Mouse (Mus musculus) liver, embryonic 15.5 days (tissue): ENCODE measurements around the gene Pak2. TPM values are rescaled to one million over a fixed set of nuclear protein-coding genes. Genes with fewer than 3 reads are reported as not detected.

ENCODE experiments used
- ATAC-seq: fragments of 200-750 bp; cut with Nextera tagmentation; 2 replicates; pipeline ENCODE4 v1.8.0; 2017; ENCODE audit warnings: moderate number of reproducible peaks, mild to moderate bottlenecking, moderate library complexity; ENCODE audit not compliant: insufficient read depth
- H3K27ac ChIP-seq: fragments of 300-500 bp; sonication (generic); replicated peaks from 2 replicates; pipeline ENCODE4 v1.5.1; 2015; ENCODE audit warnings: mild to moderate bottlenecking, inconsistent platforms
- H3K27me3 ChIP-seq: fragments of 300-500 bp; sonication (generic); 2 replicates; pipeline ENCODE4 v1.6.1; 2015; ENCODE audit warnings: mild to moderate bottlenecking, inconsistent platforms
- H3K36me3 ChIP-seq: fragments of 300-500 bp; sonication (generic); replicated peaks from 2 replicates; pipeline ENCODE4 v1.6.1; 2015; ENCODE audit warnings: moderate library complexity, mild to moderate bottlenecking, inconsistent platforms
- H3K4me1 ChIP-seq: fragments of 300-500 bp; sonication (generic); replicated peaks from 2 replicates; pipeline ENCODE4 v1.6.1; 2015; ENCODE audit warnings: inconsistent platforms
- H3K4me2 ChIP-seq: fragments of 300-500 bp; sonication (generic); 2 replicates; pipeline ENCODE4 v1.6.1; 2015; ENCODE audit warnings: moderate library complexity, mild to moderate bottlenecking, inconsistent platforms
- H3K4me3 ChIP-seq: fragments of 300-500 bp; sonication (generic); replicated peaks from 2 replicates; pipeline ENCODE4 v1.5.1; 2015; ENCODE audit warnings: mild to moderate bottlenecking, inconsistent platforms
- H3K9ac ChIP-seq: fragments of 300-500 bp; sonication (generic); 2 replicates; pipeline ENCODE4 v1.6.1; 2015; ENCODE audit warnings: moderate library complexity, mild to moderate bottlenecking, inconsistent platforms
- H3K9me3 ChIP-seq: fragments of 300-500 bp; sonication (generic); replicated peaks from 2 replicates; pipeline ENCODE4 v1.6.1; 2016; ENCODE audit warnings: inconsistent platforms
- WGBS: fragments of 180-500 bp; shearing (Covaris S2); methylation state at CpG from one replicate; pipeline ENCODE4 v1.1.7; 2015; ENCODE audit warnings: mixed read lengths; ENCODE audit not compliant: insufficient replicate concordance; 5-methylcytosine and 5-hydroxymethylcytosine counted together
- polyA plus RNA-seq: library from polyadenylated mRNA; unstranded; fragments of >200 nt; fragmentation: Nextera tagmentation; extraction: Ambion mirVana; gene quantifications from 2 replicates; pipeline ENCODE4 v1.2.1, GENCODE M21; 2015

Gene Pak2
- polyA plus RNA-seq, 1 experiment from 2014 or later, result 9.5 TPM

DNA sequence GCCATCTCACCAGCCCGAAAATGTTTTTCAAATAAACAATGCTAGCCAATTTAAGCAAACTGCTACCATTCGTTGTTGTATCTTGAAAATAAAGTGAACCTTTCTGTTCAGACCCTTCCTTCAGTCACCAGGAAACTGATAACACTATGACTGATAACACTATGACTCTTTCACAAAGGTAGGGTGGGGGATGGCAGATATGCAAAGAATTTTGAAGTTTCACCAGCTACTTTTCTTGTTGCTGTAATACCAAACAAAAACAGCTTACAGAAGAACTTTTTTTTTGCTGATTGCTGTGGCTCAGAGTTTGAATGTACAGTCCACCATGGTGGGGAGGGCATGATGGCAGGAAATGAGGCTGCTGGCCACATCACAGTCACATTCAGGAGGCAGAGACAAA, 16.9 kb downstream of the Pak2 start:
- WGBS, result 39% methylated on average over 2 of the region's 2 CpGs
- Histone ChIP-seq H3K36me3 (no peaks in the 10 kb centered on the region), H3K9me3 (no peaks in the 10 kb centered on the region), H3K27me3 (no peaks in the 10 kb centered on the region), H3K4me2 (no peak overlapping the region), H3K9ac (no peak overlapping the region), H3K27ac (no peak overlapping the region), H3K4me3 (no peak overlapping the region), H3K4me1 (peaks cover 45% of the 10 kb centered on the region)
- no peak for ATAC-seq

DNA sequence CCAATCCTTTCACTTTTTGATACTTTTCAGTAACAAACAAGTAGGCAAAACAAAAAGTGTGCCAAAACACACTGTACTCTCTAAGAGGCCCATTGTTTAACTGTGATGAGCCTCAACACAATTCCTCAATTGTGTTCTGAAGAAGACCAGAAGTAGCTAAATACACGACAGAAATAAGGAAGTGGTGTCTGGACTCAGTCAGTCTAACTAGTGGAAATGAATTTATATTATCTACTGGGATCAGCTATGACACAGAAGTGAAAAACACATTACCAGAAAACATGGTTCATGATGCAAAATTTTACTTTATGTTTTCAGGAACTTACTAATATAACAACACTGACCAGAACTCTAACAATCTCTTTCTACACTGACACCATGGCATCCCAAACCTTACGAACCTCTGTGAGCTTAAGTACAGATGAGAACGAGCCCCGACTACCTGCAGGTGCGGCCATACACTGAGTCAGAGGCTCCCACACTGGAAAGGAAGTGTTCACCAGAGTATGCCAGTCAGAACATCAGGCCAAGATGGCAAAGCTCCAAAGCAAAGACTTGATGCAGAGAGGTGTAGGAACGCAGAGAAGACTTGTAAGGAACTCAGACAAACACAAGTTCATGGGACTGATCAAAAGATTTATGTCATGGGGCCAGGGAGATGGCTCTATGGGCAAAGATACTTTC, 19.2 kb downstream of the Pak2 start:
- ATAC-seq, result no peak
- Histone ChIP-seq H3K4me3 (no peak overlapping the region), H3K9me3 (no peaks in the 10 kb centered on the region), H3K36me3 (no peaks in the 10 kb centered on the region), H3K9ac (no peak overlapping the region), H3K27me3 (no peaks in the 10 kb centered on the region), H3K27ac (no peak overlapping the region), H3K4me1 (peaks cover 29% of the 10 kb centered on the region), H3K4me2 (no peak overlapping the region)
- 43% methylated on average over 6 of the region's 6 CpGs for WGBS

GRCm38 (mm10) chr16:32058817-32059216, 20.3 kb downstream of the Pak2 start:
- H3K4me3 ChIP-seq, result no peak overlapping the region
- no peak overlapping the region for H3K9ac ChIP-seq
- no peaks in the 10 kb centered on the region for H3K36me3 ChIP-seq
- no peak for ATAC-seq
- H3K4me1 ChIP-seq, result peaks cover 26% of the 10 kb centered on the region
- no peaks in the 10 kb centered on the region for H3K27me3 ChIP-seq
- WGBS, result 58% methylated on average over 5 of the region's 5 CpGs
- no peak overlapping the region for H3K4me2 ChIP-seq
- no peak overlapping the region for H3K27ac ChIP-seq
- H3K9me3 ChIP-seq, result no peaks in the 10 kb centered on the region

DNA sequence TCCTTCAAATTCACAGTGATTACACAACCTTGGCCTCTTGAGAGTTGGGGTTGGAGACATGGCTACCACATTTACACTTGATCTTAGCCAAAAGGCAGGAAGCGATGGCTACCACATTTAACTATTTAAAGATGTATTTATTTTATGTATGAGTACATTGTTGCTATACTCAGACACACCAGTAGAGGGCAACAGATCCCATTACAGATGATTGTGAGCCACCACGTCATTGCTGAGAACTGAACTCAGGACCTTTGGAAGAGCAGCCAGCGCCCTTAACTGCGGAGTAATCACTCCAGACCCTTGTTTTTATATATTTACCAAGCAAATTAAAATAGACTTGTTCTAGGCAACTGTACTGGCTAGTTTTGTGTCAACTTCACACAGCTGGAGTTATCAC, 36.8 kb downstream of the Pak2 start:
- Histone ChIP-seq H3K36me3 (peaks cover 73% of the 10 kb centered on the region), H3K4me2 (no peak overlapping the region), H3K27me3 (no peaks in the 10 kb centered on the region), H3K4me1 (no peaks in the 10 kb centered on the region), H3K9ac (no peak overlapping the region), H3K4me3 (no peak overlapping the region), H3K9me3 (no peaks in the 10 kb centered on the region), H3K27ac (no peak overlapping the region)
- WGBS, result 74% methylated on average over 4 of the region's 4 CpGs
- ATAC-seq, result no peak

DNA sequence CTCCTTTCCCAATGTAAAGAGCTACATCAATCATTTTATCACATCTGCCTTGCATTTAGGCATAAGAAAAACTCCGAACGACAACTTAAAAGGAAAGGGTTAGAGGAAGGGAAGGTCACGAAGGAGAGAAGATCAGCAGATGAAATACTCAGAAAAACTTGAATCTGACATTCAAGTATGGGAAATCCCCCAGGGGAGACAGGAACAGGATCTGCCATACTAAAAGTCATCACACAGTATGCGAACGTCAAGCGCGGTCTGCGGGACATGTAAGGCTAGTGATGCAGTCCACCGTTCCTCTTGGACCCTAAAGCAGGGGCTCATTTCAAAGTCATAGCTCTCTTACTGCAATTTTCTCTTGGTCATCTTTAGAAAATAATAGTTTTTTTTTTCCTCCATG, 59.5 kb downstream of the Pak2 start:
- H3K27ac ChIP-seq, result no peak overlapping the region
- H3K36me3 ChIP-seq, result peaks cover 59% of the 10 kb centered on the region
- no peak overlapping the region for H3K4me2 ChIP-seq
- 91% methylated on average over 9 of the region's 9 CpGs for WGBS
- H3K4me1 ChIP-seq, result no peaks in the 10 kb centered on the region
- H3K27me3 ChIP-seq, result no peaks in the 10 kb centered on the region
- H3K9ac ChIP-seq, result no peak overlapping the region
- ATAC-seq, result no peak
- no peaks in the 10 kb centered on the region for H3K9me3 ChIP-seq
- H3K4me3 ChIP-seq, result no peak overlapping the region

DNA sequence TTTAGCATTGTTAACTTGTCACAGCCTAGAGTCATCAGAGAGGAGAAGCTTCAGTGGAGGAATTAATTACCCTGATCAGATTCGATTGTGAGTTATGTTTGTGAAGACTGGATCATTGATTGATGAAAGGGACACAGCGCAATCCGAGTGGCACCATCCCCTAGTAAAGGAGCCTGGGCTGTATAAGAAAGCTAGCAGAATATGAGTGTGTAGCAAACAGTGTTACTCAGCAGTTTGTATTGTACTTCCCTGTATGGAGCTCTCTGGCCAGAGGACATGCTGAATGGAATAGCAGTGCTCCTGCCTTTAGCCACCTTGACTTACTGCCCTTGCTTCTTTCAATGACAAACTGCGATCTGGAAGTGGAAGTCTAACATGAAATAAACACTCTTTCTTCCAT, 68.8 kb downstream of the Pak2 start:
- Histone ChIP-seq H3K27me3 (no peaks in the 10 kb centered on the region), H3K4me1 (no peaks in the 10 kb centered on the region), H3K27ac (no peak overlapping the region), H3K36me3 (no peaks in the 10 kb centered on the region), H3K9me3 (no peaks in the 10 kb centered on the region), H3K9ac (no peak overlapping the region), H3K4me2 (no peak overlapping the region), H3K4me3 (no peak overlapping the region)
- ATAC-seq, result no peak
- WGBS, result 60% methylated on average over 4 of the region's 4 CpGs

GRCm38 (mm10) chr16:32009913-32010312, 69.2 kb downstream of the Pak2 start:
- no peaks in the 10 kb centered on the region for H3K9me3 ChIP-seq
- 30% methylated on average over 5 of the region's 5 CpGs for WGBS
- no peaks in the 10 kb centered on the region for H3K4me1 ChIP-seq
- no peaks in the 10 kb centered on the region for H3K36me3 ChIP-seq
- no peak overlapping the region for H3K27ac ChIP-seq
- peak; percentile 42; the same call in 1 of the 2 replicates for ATAC-seq
- no peaks in the 10 kb centered on the region for H3K27me3 ChIP-seq
- H3K4me2 ChIP-seq, result peak overlapping the region; percentile 23; the same call in 1 of the 2 replicates
- no peak overlapping the region for H3K4me3 ChIP-seq
- no peak overlapping the region for H3K9ac ChIP-seq

- 59% methylated on average over 10 of the region's 10 CpGs for WGBS
- no peaks in the 10 kb centered on the region for H3K36me3 ChIP-seq
- ATAC-seq, result peak; percentile 56; the same call in 1 of the 2 replicates
- peak overlapping the region; percentile 29 for H3K4me2 ChIP-seq
- no peak overlapping the region for H3K9ac ChIP-seq
- peak overlapping the region; percentile 62 for H3K27ac ChIP-seq
- H3K4me3 ChIP-seq, result no peak overlapping the region; the same call in 1 of the 2 replicates
- peaks cover 1% of the 10 kb centered on the region for H3K4me1 ChIP-seq
- no peaks in the 10 kb centered on the region for H3K27me3 ChIP-seq
- no peaks in the 10 kb centered on the region for H3K9me3 ChIP-seq
Measured at GRCm38 (mm10) chr16:32008529-32009293, 70.4 kb downstream of the Pak2 start.

DNA sequence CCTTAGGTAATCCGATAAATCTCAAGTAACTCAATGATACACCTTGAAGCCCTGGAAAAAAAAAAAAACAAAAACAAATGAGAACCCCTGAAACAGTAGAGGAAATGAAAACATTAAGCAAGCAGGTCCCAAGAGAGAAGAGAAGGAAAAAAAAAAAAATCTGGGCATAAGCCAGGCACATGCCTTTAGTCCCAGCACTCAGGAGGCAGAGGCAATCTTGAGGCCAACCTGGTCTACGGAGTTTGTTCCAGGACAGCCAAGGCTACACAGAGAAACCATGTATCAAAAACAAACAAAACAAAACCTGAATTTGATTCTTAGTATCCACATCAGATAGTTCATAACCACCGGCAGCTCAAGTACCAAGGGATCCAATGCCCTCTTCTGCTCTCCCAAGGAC, 74.4 kb downstream of the Pak2 start:
- H3K4me1 ChIP-seq, result peaks cover 29% of the 10 kb centered on the region

GRCm38 (mm10) chr16:32002509-32003477, 76.3 kb downstream of the Pak2 start, which contains the start of gene Senp5:
TSS of gene Senp5 (minus strand) at chr16:32003287.
- peak; percentile 93 for ATAC-seq
- Histone ChIP-seq H3K4me2 (peak within 1 kb of the TSS; percentile 94), H3K4me3 (peak within 1 kb of the TSS; percentile 82), H3K9ac (peak within 1 kb of the TSS; percentile 83), H3K9me3 (no peaks in the 10 kb centered on the region), H3K27ac (peak within 1 kb of the TSS; percentile 85), H3K27me3 (no peaks in the 10 kb centered on the region), H3K36me3 (no peaks in the 10 kb centered on the region; the same call in 1 of the 2 replicates), H3K4me1 (peaks cover 32% of the 10 kb centered on the region)
- under 1% methylated on average over 66 of the region's 66 CpGs for WGBS

More for the DNA sequence above, 74.4 kb downstream of the Pak2 start:
- 83% methylated on average over 3 of the region's 3 CpGs for WGBS
- Histone ChIP-seq H3K27me3 (no peaks in the 10 kb centered on the region), H3K9me3 (no peaks in the 10 kb centered on the region), H3K4me2 (no peak overlapping the region), H3K27ac (no peak overlapping the region), H3K4me3 (no peak overlapping the region), H3K36me3 (no peaks in the 10 kb centered on the region), H3K9ac (no peak overlapping the region)
- ATAC-seq, result no peak
